Mouse (Mus musculus) T-cell, adult 66 days (primary cell): ENCODE results near the gene Borcs8. TPM values are rescaled to one million over a fixed set of nuclear protein-coding genes. Genes with fewer than 3 reads are reported as not detected.

ENCODE experiments used
- total RNA-seq, 2 experiments: library from RNA; stranded (reverse); gene quantifications; 3 replicates in 1 of 2; 4 replicates in 1 of 2; pipeline ENCODE4 v1.2.4; 2023

Borcs8 gene
- total RNA-seq: 10 to 100 TPM; 60.7 to 72.8 TPM

DNA sequence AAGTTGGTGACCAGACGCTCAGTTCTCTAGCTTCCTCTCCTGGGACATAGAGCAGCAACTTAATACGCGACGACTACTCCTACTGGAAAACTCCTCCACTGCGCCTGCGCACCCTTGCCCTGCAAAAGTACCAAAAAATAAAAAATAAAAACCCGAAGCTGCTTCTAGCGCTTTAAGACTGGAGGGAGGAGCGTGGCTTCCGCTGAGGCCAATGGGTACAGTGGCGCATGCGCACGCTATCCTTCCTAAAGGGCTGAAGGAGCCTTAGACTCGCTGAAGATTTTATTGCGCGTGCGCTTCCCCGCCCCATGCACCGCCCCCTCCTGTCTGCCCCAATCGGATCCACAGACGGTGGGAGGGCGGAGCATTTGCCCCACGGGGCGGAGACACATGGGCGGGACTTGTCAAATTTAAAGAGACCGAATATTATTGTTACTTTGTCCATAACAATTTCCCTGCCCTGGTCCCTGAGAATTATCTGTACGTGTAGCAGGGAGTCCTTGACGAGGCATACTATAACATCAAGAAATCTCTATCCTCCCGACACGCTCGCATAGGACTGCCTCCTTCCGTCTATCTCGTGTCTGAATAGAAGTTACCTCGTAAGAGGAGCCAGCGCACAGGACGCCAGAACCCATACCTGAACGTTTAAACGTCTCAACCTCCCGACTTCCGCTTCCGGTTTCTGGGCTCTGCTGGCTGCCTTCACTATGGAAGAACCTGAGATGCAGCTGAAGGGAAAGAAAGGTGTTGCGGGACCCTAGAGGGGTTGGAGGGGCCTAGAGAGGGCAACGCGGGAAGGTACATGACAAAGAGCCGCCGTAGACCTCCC is at the start of gene Borcs8, which contains the start of the genes Rfxank and Mef2b:
Gene Borcs8 (plus strand): TSS at position 474 of the 832 bp plus-strand sequence.
Gene Rfxank (minus strand): TSS at position 129 of the 832 bp plus-strand sequence.
Gene Mef2b (plus strand): TSS at position 686 of the 832 bp plus-strand sequence.

DNA sequence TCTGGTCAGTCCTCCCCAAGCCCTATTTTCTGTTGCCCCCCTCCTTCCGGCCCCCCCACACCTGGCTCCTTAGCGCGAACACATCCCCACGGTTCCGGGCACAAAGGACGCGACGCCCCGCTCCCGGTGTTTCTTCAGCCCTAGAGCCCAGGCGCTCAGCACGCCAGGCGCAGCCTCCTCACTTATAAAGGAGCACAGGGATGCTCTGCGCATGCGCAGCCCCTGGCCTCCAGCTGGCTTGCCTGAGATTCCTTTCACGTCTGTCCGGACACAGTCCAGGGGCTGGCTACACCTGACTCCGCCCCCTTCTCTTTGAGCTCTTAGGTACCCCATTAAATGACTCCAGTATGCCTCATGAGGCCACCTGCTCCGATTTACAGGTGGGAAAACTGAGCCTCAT is 18.6 kb upstream of the Borcs8 start, which contains the start of gene Ncan:
Gene Ncan (minus strand): TSS at position 207 of the 400 bp plus-strand sequence.

GRCm38 (mm10) chr8:70131166-70131883 is 8.0 kb upstream of the Borcs8 start, which contains the start of gene Nr2c2ap:
TSS of gene Nr2c2ap (plus strand) at chr8:70131333.

GRCm38 (mm10) chr8:70172043-70172681 is 32.9 kb downstream of the Borcs8 start, which contains the start of gene Tmem161a:
TSS of gene Tmem161a (plus strand) at chr8:70172356.

Other genes with a start within 250 kb of the Borcs8 start
- 1 to 10 TPM in 1 of 2 experiments, under 1 TPM in 1; 0.44 to 1.3 TPM for gene Tssk6, start 237.3 kb upstream of the Borcs8 start, total RNA-seq
- gene Ndufa13, start 236.9 kb upstream of the Borcs8 start, total RNA-seq: 10 to 100 TPM; 53.3 to 66.9 TPM
- gene Yjefn3, start 236.8 kb upstream of the Borcs8 start, total RNA-seq: 1 to 10 TPM; 2.9 to 4.6 TPM
- 100 to 1,000 TPM; 104 to 106 TPM for gene Gatad2a, start 143.1 kb upstream of the Borcs8 start, total RNA-seq
- 100 to 1,000 TPM; 129 to 135 TPM for gene Mau2, start 96.8 kb upstream of the Borcs8 start, total RNA-seq
- 10 to 100 TPM; 46.4 to 48.4 TPM for gene Sugp1, start 96.7 kb upstream of the Borcs8 start, total RNA-seq
- gene Tm6sf2, start 66.6 kb upstream of the Borcs8 start, total RNA-seq: 1 to 10 TPM; 1.1 to 1.3 TPM
- gene Hapln4, start 56.0 kb upstream of the Borcs8 start, total RNA-seq: under 1 TPM in 1 of 2 experiments, not detected in 1; 0.15 TPM
- gene Ncan, start 18.6 kb upstream of the Borcs8 start, total RNA-seq: not detected
- gene Nr2c2ap, start 8.2 kb upstream of the Borcs8 start, total RNA-seq: 10 to 100 TPM; 35.6 to 41.8 TPM
- 10 to 100 TPM; 27.9 to 28.0 TPM for gene Rfxank, start 345 bp upstream of the Borcs8 start, total RNA-seq
- gene Mef2b, start 212 bp downstream of the Borcs8 start, total RNA-seq: 1 to 10 TPM; 2.7 to 3.8 TPM
- gene Tmem161a, start 32.9 kb downstream of the Borcs8 start, total RNA-seq: 10 to 100 TPM; 51.2 to 54.0 TPM
- 10 to 100 TPM; 13.6 to 20.1 TPM for gene Slc25a42, start 72.8 kb downstream of the Borcs8 start, total RNA-seq
- 10 to 100 TPM; 85.2 to 91.8 TPM for gene Sugp2, start 94.7 kb downstream of the Borcs8 start, total RNA-seq
- 10 to 100 TPM; 13.2 to 14.2 TPM for gene Armc6, start 95.0 kb downstream of the Borcs8 start, total RNA-seq
- gene Homer3, start 143.3 kb downstream of the Borcs8 start, total RNA-seq: 1 to 10 TPM; 3.7 to 5.4 TPM
- gene Ddx49, start 163.0 kb downstream of the Borcs8 start, total RNA-seq: 100 to 1,000 TPM in 1 of 2 experiments, 10 to 100 TPM in 1; 94.8 to 103 TPM
- gene Cope, start 163.0 kb downstream of the Borcs8 start, total RNA-seq: 100 to 1,000 TPM; 113 to 144 TPM
- gene Cers1, start 176.3 kb downstream of the Borcs8 start, total RNA-seq: not detected
- gene Gdf1, start 190.3 kb downstream of the Borcs8 start, total RNA-seq: not detected
- gene Upf1, start 213.8 kb downstream of the Borcs8 start, total RNA-seq: 10 to 100 TPM; 81.4 to 87.5 TPM
- gene Comp, start 234.1 kb downstream of the Borcs8 start, total RNA-seq: 1 to 10 TPM; 1.0 to 1.7 TPM